Mouse (Mus musculus): Measurements from ENCODE around the gene Noct. TPM values are rescaled to one million over a fixed set of nuclear protein-coding genes. Genes with fewer than 3 reads are reported as not detected.
A peak's percentile ranks its signal among the peaks of the same experiment; 100 is the strongest.

Gene Noct
- polyA plus RNA-seq, 1 experiment from 2014 or later: 4.2 TPM

- H3K36me3 ChIP-seq (ENCODE audit: insufficient read depth, low read length): no peaks in the 10 kb centered on the region
- H3K4me2 ChIP-seq (replicated peaks; ENCODE audit: low read depth, low read length): no peak overlapping the region
- no peaks in the 10 kb centered on the region for H3K27me3 ChIP-seq (replicated peaks; ENCODE audit: insufficient read depth, low read length)
- no peaks in the 10 kb centered on the region for H3K9me3 ChIP-seq (ENCODE audit: low read length)
- TF ChIP-seq EP300 (IDR thresholded peaks at IDR 0.05) (no peak), CTCF (IDR thresholded peaks at IDR 0.05) (no peak)
- H3K4me1 ChIP-seq (ENCODE audit: insufficient read depth, low read depth, low read length): no peaks in the 10 kb centered on the region
- no peak overlapping the region for H3K27ac ChIP-seq (ENCODE audit: low read length)
- WGBS: 76% methylated on average over 8 of the region's 8 CpGs
- no peak overlapping the region for H3K4me3 ChIP-seq (ENCODE audit: low read depth, low read length)
- DNase-seq (ENCODE audit: low spot score): no peak
- ATAC-seq: no peak; the same call in 1 of the 2 replicates
- no peak overlapping the region for H3K9ac ChIP-seq (replicated peaks; ENCODE audit: low read depth)
Measured at GRCm38 (mm10) chr3:51202491-51202987, 21.7 kb upstream of the Noct start.

GRCm38 (mm10) chr3:51203906-51204305, 20.3 kb upstream of the Noct start:
- no peak for DNase-seq (ENCODE audit: low spot score)
- no peak overlapping the region for H3K9ac ChIP-seq (replicated peaks; ENCODE audit: low read depth)
- no peaks in the 10 kb centered on the region for H3K4me1 ChIP-seq (ENCODE audit: insufficient read depth, low read depth, low read length)
- no peaks in the 10 kb centered on the region for H3K9me3 ChIP-seq (ENCODE audit: low read length)
- TF ChIP-seq EP300 (IDR thresholded peaks at IDR 0.05) (no peak), CTCF (IDR thresholded peaks at IDR 0.05) (no peak)
- no peaks in the 10 kb centered on the region for H3K36me3 ChIP-seq (ENCODE audit: insufficient read depth, low read length)
- no peak overlapping the region for H3K4me3 ChIP-seq (ENCODE audit: low read depth, low read length)
- 87% methylated on average over 6 of the region's 6 CpGs for WGBS
- H3K4me2 ChIP-seq (replicated peaks; ENCODE audit: low read depth, low read length): no peak overlapping the region
- no peak for ATAC-seq
- H3K27me3 ChIP-seq (replicated peaks; ENCODE audit: insufficient read depth, low read length): no peaks in the 10 kb centered on the region
- H3K27ac ChIP-seq (ENCODE audit: low read length): no peak overlapping the region

- Histone ChIP-seq H3K27me3 (replicated peaks; ENCODE audit: insufficient read depth, low read length) (no peaks in the 10 kb centered on the region), H3K9ac (replicated peaks; ENCODE audit: low read depth) (no peak overlapping the region), H3K36me3 (ENCODE audit: insufficient read depth, low read length) (no peaks in the 10 kb centered on the region), H3K27ac (ENCODE audit: low read length) (no peak overlapping the region), H3K4me3 (ENCODE audit: low read depth, low read length) (no peak overlapping the region), H3K4me1 (ENCODE audit: insufficient read depth, low read depth, low read length) (no peaks in the 10 kb centered on the region), H3K4me2 (replicated peaks; ENCODE audit: low read depth, low read length) (no peak overlapping the region), H3K9me3 (ENCODE audit: low read length) (no peaks in the 10 kb centered on the region)
- DNase-seq (ENCODE audit: low spot score) (no peak), ATAC-seq (no peak)
- TF ChIP-seq EP300 (IDR thresholded peaks at IDR 0.05) (no peak), CTCF (IDR thresholded peaks at IDR 0.05) (peak; percentile 22)
- 92% methylated on average over 5 of the region's 5 CpGs for WGBS
Measured at GRCm38 (mm10) chr3:51204441-51204840, 19.8 kb upstream of the Noct start.

- no peaks in the 10 kb centered on the region for H3K4me1 ChIP-seq (ENCODE audit: insufficient read depth, low read depth, low read length)
Measured at GRCm38 (mm10) chr3:51204897-51205296, 19.4 kb upstream of the Noct start.

GRCm38 (mm10) chr3:51206521-51206920, 17.7 kb upstream of the Noct start:
- no peak for TF ChIP-seq EP300 (IDR thresholded peaks at IDR 0.05)
- no peak for TF ChIP-seq CTCF (IDR thresholded peaks at IDR 0.05)
- Histone ChIP-seq H3K4me3 (ENCODE audit: low read depth, low read length) (no peak overlapping the region), H3K9me3 (ENCODE audit: low read length) (no peaks in the 10 kb centered on the region), H3K27me3 (replicated peaks; ENCODE audit: insufficient read depth, low read length) (no peaks in the 10 kb centered on the region), H3K27ac (ENCODE audit: low read length) (no peak overlapping the region), H3K4me1 (ENCODE audit: insufficient read depth, low read depth, low read length) (no peaks in the 10 kb centered on the region), H3K4me2 (replicated peaks; ENCODE audit: low read depth, low read length) (no peak overlapping the region), H3K36me3 (ENCODE audit: insufficient read depth, low read length) (no peaks in the 10 kb centered on the region), H3K9ac (replicated peaks; ENCODE audit: low read depth) (no peak overlapping the region)
- 79% methylated on average over 7 of the region's 7 CpGs for WGBS
- no peak for DNase-seq (ENCODE audit: low spot score)
- no peak for ATAC-seq

More at GRCm38 (mm10) chr3:51204897-51205296, 19.4 kb upstream of the Noct start:
- TF ChIP-seq EP300 (IDR thresholded peaks at IDR 0.05) (no peak), CTCF (IDR thresholded peaks at IDR 0.05) (no peak)
- ATAC-seq: no peak
- H3K4me3 ChIP-seq (ENCODE audit: low read depth, low read length): no peak overlapping the region
- no peak overlapping the region for H3K9ac ChIP-seq (replicated peaks; ENCODE audit: low read depth)
- no peak for DNase-seq (ENCODE audit: low spot score)
- H3K36me3 ChIP-seq (ENCODE audit: insufficient read depth, low read length): no peaks in the 10 kb centered on the region
- no peaks in the 10 kb centered on the region for H3K9me3 ChIP-seq (ENCODE audit: low read length)
- 94% methylated on average over 14 of the region's 14 CpGs for WGBS
- H3K27ac ChIP-seq (ENCODE audit: low read length): no peak overlapping the region
- no peaks in the 10 kb centered on the region for H3K27me3 ChIP-seq (replicated peaks; ENCODE audit: insufficient read depth, low read length)
- H3K4me2 ChIP-seq (replicated peaks; ENCODE audit: low read depth, low read length): no peak overlapping the region

GRCm38 (mm10) chr3:51208633-51209032, 15.6 kb upstream of the Noct start:
- no peak overlapping the region for H3K4me2 ChIP-seq (replicated peaks; ENCODE audit: low read depth, low read length)
- ATAC-seq (no peak), DNase-seq (ENCODE audit: low spot score) (no peak)
- H3K4me3 ChIP-seq (ENCODE audit: low read depth, low read length): no peak overlapping the region
- no peaks in the 10 kb centered on the region for H3K4me1 ChIP-seq (ENCODE audit: insufficient read depth, low read depth, low read length)
- WGBS: 68% methylated on average over 5 of the region's 5 CpGs
- no peak overlapping the region for H3K27ac ChIP-seq (ENCODE audit: low read length)
- no peak overlapping the region for H3K9ac ChIP-seq (replicated peaks; ENCODE audit: low read depth)
- H3K36me3 ChIP-seq (ENCODE audit: insufficient read depth, low read length): no peaks in the 10 kb centered on the region
- no peaks in the 10 kb centered on the region for H3K9me3 ChIP-seq (ENCODE audit: low read length)
- no peaks in the 10 kb centered on the region for H3K27me3 ChIP-seq (replicated peaks; ENCODE audit: insufficient read depth, low read length)
- no peak for TF ChIP-seq EP300 (IDR thresholded peaks at IDR 0.05)
- TF ChIP-seq CTCF (IDR thresholded peaks at IDR 0.05): no peak

Data from lung, postnatal 0 days (tissue).